Mouse (Mus musculus) bone marrow macrophage, adult 2 months (primary cell): Measurements from ENCODE around the gene Fbxw8.

Experiments
- CTCF ChIP-seq: IDR thresholded peaks from 2 replicates; pipeline ENCODE4 v1.5.1; 2012; ENCODE audit warnings: low read depth, mild to moderate bottlenecking, low read length, moderate library complexity
- POLR2A ChIP-seq: IDR thresholded peaks from 2 replicates; pipeline ENCODE4 v1.6.1; 2012; ENCODE audit warnings: mild to moderate bottlenecking, low read depth, low read length, borderline replicate concordance

GRCm38 (mm10) chr5:118123096-118123495, 32.2 kb downstream of the Fbxw8 start:
- TF ChIP-seq CTCF (no peak), POLR2A (no peak)
